Mouse (Mus musculus): Measurements from ENCODE around the gene Spata17.

Gene Spata17

GRCm38 (mm10) chr1:187088660-187089395 lies 126.4 kb downstream of the Spata17 start:
- in situ Hi-C loops (cut with MboI, MseI): no loop called here

DNA sequence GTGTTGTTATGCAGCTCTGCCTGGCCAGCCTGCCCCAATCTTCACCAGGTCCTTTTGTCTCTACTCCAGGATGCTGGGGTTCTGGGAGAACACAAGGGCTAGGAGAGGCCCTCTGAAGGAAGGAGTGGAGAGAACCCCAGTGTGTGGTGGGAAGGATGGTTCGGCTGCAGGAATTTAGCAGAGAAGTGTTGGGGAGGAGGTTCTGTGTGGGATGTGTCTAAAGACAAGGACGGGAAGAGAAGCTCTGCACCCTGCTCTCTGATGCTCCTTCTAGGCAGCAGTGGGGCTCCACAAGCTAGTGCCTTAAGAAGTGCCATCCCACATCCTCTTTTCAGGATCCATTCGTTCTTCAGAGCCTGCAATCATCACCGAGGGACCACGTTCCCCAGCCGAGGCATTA lies 129.2 kb downstream of the Spata17 start:
- in situ Hi-C loops (cut with MboI, MseI): no loop called here

GRCm38 (mm10) chr1:187077352-187077751 lies 137.9 kb downstream of the Spata17 start:
- in situ Hi-C loops (cut with MboI, MseI): no loop called here

DNA sequence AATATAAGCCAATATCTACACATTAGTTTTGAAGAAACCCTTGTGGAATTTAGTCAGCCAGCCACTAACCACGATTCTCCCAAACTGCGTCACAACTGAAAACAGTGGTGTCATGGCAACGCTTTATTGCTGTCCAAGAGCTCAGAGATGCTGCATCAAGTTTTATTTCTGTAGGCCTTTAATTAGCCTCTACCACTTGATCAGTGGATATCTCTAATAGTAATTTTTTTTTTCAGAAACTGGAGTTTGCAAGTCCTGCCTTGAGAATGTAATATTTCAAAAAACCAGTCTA lies 138.3 kb downstream of the Spata17 start:
- in situ Hi-C loops (cut with MboI, MseI): no loop called here

GRCm38 (mm10) chr1:187076198-187077042 lies 138.8 kb downstream of the Spata17 start:
- in situ Hi-C loops (cut with MboI, MseI): no loop called here

- in situ Hi-C loops (cut with MboI, MseI): no loop called here
Measured at GRCm38 (mm10) chr1:187059874-187060273, 155.4 kb downstream of the Spata17 start.

DNA sequence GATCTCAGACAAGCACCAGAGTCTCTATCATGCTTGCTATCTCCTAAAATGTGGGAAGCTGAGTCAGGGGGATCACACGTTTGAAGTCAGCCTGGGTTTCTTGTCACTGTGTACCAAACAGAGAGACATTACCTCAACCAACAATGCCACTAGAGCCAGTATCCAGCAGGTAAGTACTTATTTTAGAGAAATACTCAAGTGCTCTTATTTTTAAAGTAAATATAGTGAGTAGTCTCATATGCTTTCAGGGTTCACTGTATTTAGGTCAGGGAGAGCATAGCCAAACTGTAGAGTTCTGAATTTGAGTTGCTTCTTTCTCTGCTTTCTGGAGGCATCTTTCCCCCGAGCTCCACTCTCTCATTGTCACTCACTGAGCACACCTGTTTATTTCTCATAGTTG lies 160.9 kb downstream of the Spata17 start:
- in situ Hi-C loops (cut with MboI, MseI): no loop called here

DNA sequence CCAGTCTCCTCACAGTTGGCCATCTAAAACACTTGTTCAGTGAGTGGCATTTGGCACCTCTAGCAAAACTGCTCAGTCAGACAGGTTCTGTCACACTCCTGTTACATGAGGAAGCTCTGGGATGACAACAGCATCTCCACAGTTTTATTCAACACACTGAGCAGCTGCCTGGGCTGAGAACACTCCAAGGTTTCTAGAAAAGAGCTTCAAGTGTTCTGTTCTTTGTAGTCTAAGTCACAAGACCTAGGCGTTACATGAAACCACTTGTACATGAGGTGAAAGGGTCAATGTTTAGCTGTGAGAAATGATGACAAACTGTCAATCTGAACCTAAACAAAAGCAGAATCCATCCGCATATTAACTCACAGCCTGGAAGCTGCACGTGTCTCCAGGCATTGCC lies 161.4 kb downstream of the Spata17 start:
- in situ Hi-C loops (cut with MboI, MseI): no loop called here

DNA sequence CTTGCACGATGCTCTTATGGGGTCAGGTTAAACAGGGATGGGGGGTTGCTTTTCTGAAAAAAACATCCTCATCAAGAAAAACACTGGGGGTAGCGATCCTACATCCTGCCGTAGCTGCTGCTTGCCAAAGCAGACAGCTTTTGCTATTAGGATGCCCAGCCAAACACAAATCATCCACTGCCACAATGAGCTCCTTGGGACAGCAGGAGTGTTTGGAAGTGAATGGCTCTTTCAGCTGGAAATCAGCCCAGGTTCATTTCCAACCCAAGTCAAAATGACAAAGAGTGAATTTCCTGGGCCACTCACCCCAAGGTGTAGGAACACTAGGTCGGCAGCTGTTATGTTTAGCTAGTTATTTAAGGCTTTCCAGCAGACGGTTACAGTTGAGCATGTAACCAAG lies 162.7 kb downstream of the Spata17 start:
- in situ Hi-C loops (cut with MboI, MseI): no loop called here

GRCm38 (mm10) chr1:187051296-187051695 lies 164.0 kb downstream of the Spata17 start:
- in situ Hi-C loops (cut with MboI, MseI): no loop called here

DNA sequence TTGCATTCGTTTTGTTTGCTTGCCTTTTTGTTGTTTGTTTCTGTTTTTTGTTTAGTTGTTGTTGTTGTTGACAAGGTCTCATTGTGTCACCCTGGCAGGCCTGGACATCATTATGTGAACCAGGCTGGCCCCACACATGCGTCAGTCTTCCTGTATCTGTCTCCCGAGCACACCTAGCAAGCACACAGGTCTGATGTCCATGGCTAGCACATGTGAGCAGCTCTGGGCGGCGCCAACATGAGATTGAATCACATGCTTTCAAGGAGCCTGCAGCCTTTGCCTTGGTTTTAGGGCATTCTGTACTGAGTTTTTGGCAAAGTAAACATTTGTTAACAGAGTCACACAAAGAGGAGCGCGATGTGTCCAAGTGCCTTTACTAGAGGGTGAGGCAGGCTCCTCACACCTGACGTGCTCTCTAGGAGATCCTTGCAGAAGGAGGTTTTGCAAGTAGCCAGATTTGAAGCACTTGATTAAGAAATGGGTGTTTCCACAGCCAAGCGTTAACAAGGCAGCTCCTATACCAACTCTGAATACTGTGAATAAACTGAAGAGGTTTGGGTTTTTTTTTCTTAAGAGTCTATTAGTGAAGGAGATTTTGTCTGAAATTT lies 166.5 kb downstream of the Spata17 start:
- in situ Hi-C loops (cut with MboI, MseI): no loop called here

DNA sequence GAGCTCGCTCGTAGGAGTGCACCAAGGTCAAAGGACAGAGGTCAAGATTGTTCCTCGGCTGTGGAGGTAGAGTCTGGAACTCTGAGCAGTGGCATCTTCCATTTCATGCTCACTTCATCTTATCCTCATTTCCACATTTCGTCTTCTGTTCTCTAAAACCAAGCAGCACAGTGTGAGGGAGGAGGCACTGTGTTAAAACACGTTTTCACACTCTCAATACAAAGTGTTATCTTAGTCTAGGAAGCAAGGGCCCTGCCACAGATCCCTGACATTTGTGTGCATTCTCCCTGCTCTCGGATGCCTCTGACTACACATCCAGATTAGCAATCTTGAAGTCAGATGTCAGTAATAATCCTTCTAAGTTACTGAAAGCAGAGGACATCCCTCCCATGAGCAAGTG lies 170.5 kb downstream of the Spata17 start:
- in situ Hi-C loops (cut with MboI, MseI): no loop called here

- in situ Hi-C loops (cut with MboI, MseI): no loop called here
Measured at GRCm38 (mm10) chr1:187039801-187040200, 175.5 kb downstream of the Spata17 start.

- in situ Hi-C loops (cut with MboI, MseI): no loop called here
Measured at GRCm38 (mm10) chr1:187035785-187036184, 179.5 kb downstream of the Spata17 start.

DNA sequence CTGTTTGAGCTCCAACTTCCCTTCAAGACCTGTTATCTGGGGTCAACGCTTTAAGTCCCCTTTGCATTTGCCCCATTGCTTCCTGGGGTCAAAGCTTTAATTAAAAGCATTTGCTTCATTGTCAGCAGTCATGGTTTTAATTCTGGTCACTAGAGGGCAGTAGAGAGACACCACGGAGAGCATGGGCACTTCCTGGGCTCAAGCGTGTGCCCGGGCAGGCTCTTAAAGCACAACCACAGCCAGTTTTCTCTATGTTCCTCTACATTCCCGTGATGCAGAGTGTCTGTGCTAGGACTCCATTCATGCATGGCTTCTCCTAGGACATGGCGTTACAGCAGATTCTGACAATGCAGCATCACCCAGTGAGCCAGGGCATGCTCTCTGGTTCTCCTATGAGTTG lies 183.5 kb downstream of the Spata17 start:
- in situ Hi-C loops (cut with MboI, MseI): no loop called here

GRCm38 (mm10) chr1:187028841-187029240 lies 186.4 kb downstream of the Spata17 start:
- in situ Hi-C loops (cut with MboI, MseI): no loop called here

DNA sequence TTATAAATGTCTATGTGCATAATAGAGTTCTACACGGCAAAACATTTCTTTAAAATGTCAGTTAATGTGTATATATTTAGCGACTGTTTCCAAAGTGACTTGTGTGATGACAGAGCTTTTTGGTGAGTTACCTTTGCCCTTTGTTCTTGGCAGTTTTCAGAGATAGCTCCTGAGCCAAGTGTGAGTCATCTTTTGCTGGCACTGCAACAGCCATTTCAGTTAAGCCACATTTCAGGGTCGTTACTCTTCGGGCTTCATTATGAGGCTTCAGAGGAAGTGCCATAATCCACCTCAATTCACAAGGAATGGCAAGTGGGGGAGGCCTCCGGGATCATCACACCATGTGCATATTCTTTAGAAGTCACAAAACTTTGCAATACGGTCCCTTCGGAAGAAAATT lies 195.3 kb downstream of the Spata17 start:
- in situ Hi-C loops (cut with MboI, MseI): no loop called here

GRCm38 (mm10) chr1:187016116-187016515 lies 199.1 kb downstream of the Spata17 start:
- in situ Hi-C loops (cut with MboI, MseI): no loop called here

- in situ Hi-C loops (cut with MboI, MseI): no loop called here
Measured at GRCm38 (mm10) chr1:187015673-187016072, 199.6 kb downstream of the Spata17 start.

DNA sequence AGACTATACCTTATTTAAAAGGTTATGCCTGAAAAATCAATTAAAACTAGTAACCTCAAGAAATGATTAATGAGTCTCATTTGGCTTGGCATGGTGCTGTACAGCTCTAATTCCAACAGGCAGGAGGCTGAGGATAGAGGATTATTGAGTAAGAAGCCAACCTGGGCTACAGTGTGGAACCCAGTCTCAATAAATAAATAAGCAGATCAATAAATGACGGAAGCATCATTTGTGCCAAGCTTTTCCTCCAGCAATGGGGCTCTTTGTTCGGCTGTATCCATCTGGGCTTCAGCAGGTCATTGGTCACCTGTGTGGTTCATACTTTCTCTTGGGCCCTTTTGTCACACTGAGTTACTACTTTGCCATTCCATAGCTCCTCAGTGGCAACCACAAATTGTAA lies 201.1 kb downstream of the Spata17 start:
- in situ Hi-C loops (cut with MboI, MseI): no loop called here

- in situ Hi-C loops (cut with MboI, MseI): no loop called here
Measured at GRCm38 (mm10) chr1:187011601-187012000, 203.7 kb downstream of the Spata17 start.

GRCm38 (mm10) chr1:187010071-187010470 lies 205.2 kb downstream of the Spata17 start:
- in situ Hi-C loops (cut with MboI, MseI): no loop called here

- in situ Hi-C loops (cut with MboI, MseI): no loop called here
Measured at GRCm38 (mm10) chr1:187008236-187008635, 207.0 kb downstream of the Spata17 start.
